Mouse (Mus musculus) gastrocnemius, postnatal 4 days (tissue): ENCODE data around the gene Polr2l. TPM values are rescaled to one million over a fixed set of nuclear protein-coding genes. Genes with fewer than 3 reads are reported as not detected.
A peak's percentile ranks its signal among the peaks of the same experiment; 100 is the strongest.

ENCODE experiments used
- DNase-seq, 2 experiments: peaks; one replicate each; pipeline ENCODE4 v3.0.0; 2021 to 2022; ENCODE audit warnings: low spot score in 2 of 2, mixed read lengths in 2 of 2
- total RNA-seq, 2 experiments: library from RNA; stranded (reverse); gene quantifications; 2 replicates each; pipeline ENCODE4 v1.2.3; 2021

The Polr2l gene
- total RNA-seq, 2 experiments from 2014 or later = 35.3 to 35.9 TPM

GRCm38 (mm10) chr7:141485186-141485585 lies 10.3 kb upstream of the Polr2l start:
- DNase-seq = no peak

GRCm38 (mm10) chr7:141484186-141485120 lies 9.5 kb upstream of the Polr2l start:
- no peak for DNase-seq

- DNase-seq = no peak
Observed at GRCm38 (mm10) chr7:141483114-141483653, 8.3 kb upstream of the Polr2l start.

GRCm38 (mm10) chr7:141482531-141483024 lies 7.6 kb upstream of the Polr2l start:
- no peak for DNase-seq

- peak in 1 of 2 experiments; percentile 54 for DNase-seq
Observed at GRCm38 (mm10) chr7:141481498-141482401, 6.8 kb upstream of the Polr2l start.

- peak in 1 of 2 experiments; percentile 57 for DNase-seq
Observed at GRCm38 (mm10) chr7:141480842-141481497, 6.0 kb upstream of the Polr2l start.

- no peak for DNase-seq
Observed at GRCm38 (mm10) chr7:141478270-141478748, 3.4 kb upstream of the Polr2l start.

- no peak for DNase-seq
Observed at GRCm38 (mm10) chr7:141477578-141478269, 2.8 kb upstream of the Polr2l start.

GRCm38 (mm10) chr7:141476981-141477370 lies 2.0 kb upstream of the Polr2l start:
- no peak for DNase-seq

GRCm38 (mm10) chr7:141476226-141476980 lies 1.5 kb upstream of the Polr2l start:
- DNase-seq = peak; percentile 71 to 80

GRCm38 (mm10) chr7:141475805-141476158 lies 850 bp upstream of the Polr2l start:
- DNase-seq = no peak

GRCm38 (mm10) chr7:141474160-141474559 lies 772 bp downstream of the Polr2l start:
- no peak for DNase-seq

- no peak for DNase-seq
Observed at GRCm38 (mm10) chr7:141472763-141473162, 2.2 kb downstream of the Polr2l start.

- no peak for DNase-seq
Observed at GRCm38 (mm10) chr7:141472226-141472625, 2.7 kb downstream of the Polr2l start.

GRCm38 (mm10) chr7:141471236-141471635 lies 3.7 kb downstream of the Polr2l start:
- no peak for DNase-seq

- DNase-seq = no peak
Observed at GRCm38 (mm10) chr7:141470637-141470944, 4.3 kb downstream of the Polr2l start.

GRCm38 (mm10) chr7:141469901-141470636 lies 4.9 kb downstream of the Polr2l start:
- no peak for DNase-seq

GRCm38 (mm10) chr7:141469352-141469751 lies 5.6 kb downstream of the Polr2l start:
- no peak for DNase-seq
